Mouse (Mus musculus): ENCODE results near the gene Dagla.

DNA sequence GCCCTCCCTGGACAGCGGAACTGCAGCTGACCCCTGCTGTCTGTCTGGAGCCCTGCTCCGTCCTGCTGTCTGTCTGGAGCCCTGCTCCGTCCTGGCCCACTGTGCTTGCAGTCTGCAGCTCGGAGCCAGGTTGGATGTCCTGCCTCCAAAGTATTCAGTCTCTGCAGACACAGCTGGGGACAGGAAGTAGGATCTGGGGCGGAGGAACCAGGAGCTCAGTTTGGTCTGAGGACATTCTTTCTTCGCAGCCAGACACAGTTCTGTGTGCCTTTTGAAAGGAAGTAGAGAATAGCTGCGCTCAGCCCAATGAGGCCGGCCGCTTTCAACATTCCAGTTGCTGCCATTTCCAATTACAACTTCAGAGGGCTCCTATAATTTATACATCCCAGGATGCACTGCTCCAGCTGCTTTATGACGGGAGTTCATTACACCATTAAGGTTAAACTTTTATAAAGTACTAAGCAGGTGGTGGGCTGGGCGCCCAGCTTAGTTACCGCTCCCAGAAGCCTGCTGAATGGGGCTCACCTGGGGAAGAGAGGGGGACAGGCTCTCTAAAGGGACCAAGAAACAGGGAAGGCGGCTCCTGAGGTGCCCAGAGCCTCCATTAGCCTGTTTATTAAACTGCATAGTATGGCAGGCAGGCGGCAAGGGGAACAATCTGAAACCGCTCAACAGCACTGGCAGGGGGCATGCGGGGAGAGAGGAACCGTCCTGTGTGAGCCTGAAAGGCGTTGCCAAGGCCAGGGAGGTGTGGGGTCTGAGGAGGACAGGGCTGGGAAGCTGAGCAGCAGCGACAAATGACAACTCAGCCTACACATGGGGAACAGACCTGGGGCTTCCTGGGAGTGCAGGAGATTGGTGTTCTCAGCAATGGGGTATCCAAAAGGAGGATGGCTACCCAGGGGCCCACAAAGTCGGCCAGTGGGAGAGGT, 9.8 kb downstream of the Dagla start:
- TF ChIP-seq CTCF (IDR thresholded peaks at IDR 0.05; ENCODE audit: borderline replicate concordance, extremely low read depth, insufficient read depth, insufficient read length) (no peak), POLR2A (IDR thresholded peaks at IDR 0.05; ENCODE audit: borderline replicate concordance, extremely low read depth, insufficient read depth, insufficient read length, poor library complexity, severe bottlenecking) (no peak)
